Mouse (Mus musculus) heart, adult 2 months (tissue): Measurements from ENCODE around the gene Tcf19.

ENCODE experiments used
- CTCF ChIP-seq: fragments of 200-600 bp; IDR thresholded peaks from 2 replicates; pipeline ENCODE4 v1.8.1; 2022; ENCODE audit warnings: antibody characterized with exemption, mild to moderate bottlenecking, moderate library complexity
- EP300 ChIP-seq: fragments of 200-500 bp; IDR thresholded peaks from 2 replicates; pipeline ENCODE4 v1.6.1; 2011; ENCODE audit warnings: low read depth, low read length, control low read depth; ENCODE audit not compliant: insufficient read depth

- TF ChIP-seq CTCF (no peak), EP300 (no peak)
These were observed 20.8 kb upstream of the Tcf19 start for GRCm38 (mm10) chr17:35537421-35537820.
